8 mouse cellular contexts compared by ENCODE assay signal in the genomic region with DNA sequence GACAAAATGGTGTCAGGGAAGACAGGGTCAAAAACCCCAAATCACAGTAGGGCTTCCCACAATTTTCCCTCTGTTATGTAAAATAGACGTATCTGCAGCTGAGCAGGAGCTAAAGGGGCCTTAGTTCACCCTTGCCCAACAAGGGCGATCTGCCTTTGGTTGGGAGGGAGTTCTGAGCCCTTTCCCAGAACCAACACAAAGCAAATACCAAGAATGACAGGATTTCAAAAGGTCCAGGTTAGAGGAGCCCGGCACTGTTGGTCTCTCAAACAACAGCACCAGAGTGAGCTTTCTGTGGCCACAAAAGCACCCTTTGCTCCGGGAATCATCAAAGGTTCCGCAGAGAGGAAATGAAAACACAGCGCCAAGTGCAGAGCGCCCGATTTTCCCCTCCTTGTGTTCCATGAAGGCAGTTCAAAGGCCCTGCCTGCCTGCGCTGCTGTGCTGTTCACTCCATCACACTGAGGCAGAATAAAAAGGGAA. TPM values are rescaled to one million over a fixed set of nuclear protein-coding genes. Genes with fewer than 3 reads are reported as not detected.
DNase-seq lines count a peak whose midpoint lies in the region; ATAC-seq and TF ChIP-seq lines count a peak whose summit lies in the region.

No protein-coding gene starts in this region.

- no peak overlapping the region for H3K4me3 ChIP-seq in heart, embryonic 15.5 days
- no peak overlapping the region for H3K4me3 ChIP-seq in hindbrain, embryonic 14.5 days (replicated peaks; ENCODE audit: low read length)
- H3K4me3 ChIP-seq in midbrain, embryonic 15.5 days = no peak overlapping the region

- H3K27ac ChIP-seq in heart, embryonic 15.5 days = peak overlapping the region; percentile 12
- H3K27ac ChIP-seq in hindbrain, embryonic 14.5 days = peak overlapping the region; percentile 39; the same call in 1 of the 2 replicates
- H3K27ac ChIP-seq in midbrain, embryonic 15.5 days = peak overlapping the region; percentile 54

- no peak for TF ChIP-seq CTCF in brain, embryonic 14.5 days (IDR thresholded peaks at IDR 0.05; ENCODE audit: borderline replicate concordance, extremely low read depth, insufficient read depth, insufficient read length)

- H3K4me1 ChIP-seq in heart, embryonic 15.5 days (replicated peaks) = peaks cover 12% of the 10 kb centered on the region
- 0 out of 2 replicates have a peak, but pooled peaks cover 3% of the 10 kb centered on the region for H3K4me1 ChIP-seq in hindbrain, embryonic 14.5 days (replicated peaks; ENCODE audit: control insufficient read depth, insufficient read depth, low read length)
- H3K4me1 ChIP-seq in midbrain, embryonic 15.5 days = peaks cover 25% of the 10 kb centered on the region

- no peak for ATAC-seq in heart, embryonic 15.5 days (replicated peaks; ENCODE audit: insufficient number of reproducible peaks, insufficient read depth, low FRiP score, low read depth)
- ATAC-seq in hindbrain, embryonic 14.5 days (ENCODE audit: low FRiP score) = peak; percentile 46; the same call in 1 of the 2 replicates
- ATAC-seq in midbrain, embryonic 15.5 days (replicated peaks) = peak; percentile 82
- ATAC-seq in granulocyte monocyte progenitor cell, adult 5-6 weeks (replicated peaks; ENCODE audit: poor library complexity, severe bottlenecking) = no peak

- H3K9ac ChIP-seq in heart, embryonic 15.5 days = no peak overlapping the region
- no peak overlapping the region for H3K9ac ChIP-seq in hindbrain, embryonic 14.5 days
- no peak overlapping the region for H3K9ac ChIP-seq in midbrain, embryonic 15.5 days

- no peak for DNase-seq in heart, postnatal 36 days
- DNase-seq in brain, embryonic 14.5 days (ENCODE audit: low read depth) = peak; percentile 91
- DNase-seq in hindbrain, embryonic 14.5 days (ENCODE audit: low spot score) = peak; percentile 39
- no peak for DNase-seq in thymus, postnatal 10 days (ENCODE audit: low spot score in 2 of 2)
- DNase-seq in ovary, postnatal 36 days (ENCODE audit: low spot score) = no peak

- no peak overlapping the region for H3K4me2 ChIP-seq in heart, embryonic 15.5 days
- H3K4me2 ChIP-seq in hindbrain, embryonic 14.5 days (replicated peaks) = no peak overlapping the region
- H3K4me2 ChIP-seq in midbrain, embryonic 15.5 days = no peak overlapping the region

- H3K9me3 ChIP-seq in heart, embryonic 15.5 days (replicated peaks) = no peaks in the 10 kb centered on the region
- H3K9me3 ChIP-seq in hindbrain, embryonic 14.5 days (ENCODE audit: control insufficient read depth, low read length) = no peaks in the 10 kb centered on the region
- no peaks in the 10 kb centered on the region for H3K9me3 ChIP-seq in midbrain, embryonic 15.5 days

- no peak for TF ChIP-seq POLR2A in brain, embryonic 14.5 days (IDR thresholded peaks at IDR 0.05; ENCODE audit: borderline replicate concordance, extremely low read depth, insufficient read depth, insufficient read length, poor library complexity, severe bottlenecking)

- intact Hi-C loops in heart, postnatal 36 days (cut with DNase I) = no loop called here

- WGBS in heart, embryonic 15.5 days = 41% methylated on average over 9 of the region's 9 CpGs
- 4% methylated on average over 9 of the region's 9 CpGs for WGBS in hindbrain, embryonic 14.5 days
- WGBS in midbrain, embryonic 15.5 days = 5% methylated on average over 9 of the region's 9 CpGs

- H3K27me3 ChIP-seq in heart, embryonic 15.5 days = no peaks in the 10 kb centered on the region
- H3K27me3 ChIP-seq in hindbrain, embryonic 14.5 days (ENCODE audit: control insufficient read depth, insufficient read depth, low read length) = no peaks in the 10 kb centered on the region
- H3K27me3 ChIP-seq in midbrain, embryonic 15.5 days (replicated peaks) = no peaks in the 10 kb centered on the region

- H3K36me3 ChIP-seq in heart, embryonic 15.5 days = no peaks in the 10 kb centered on the region
- no peaks in the 10 kb centered on the region for H3K36me3 ChIP-seq in hindbrain, embryonic 14.5 days (replicated peaks; ENCODE audit: control insufficient read depth, insufficient read depth)
- no peaks in the 10 kb centered on the region for H3K36me3 ChIP-seq in midbrain, embryonic 15.5 days (replicated peaks)

RNA-seq across cellular contexts. Expression of a gene that starts 57.3 kb away (rescaled TPM):
- polyA plus RNA-seq in heart, embryonic 15.5 days (2015; fragmentation: Nextera tagmentation; extraction: Ambion mirVana) = 2.5 and 4.8 TPM in 2 replicates
- 10 to 100 TPM in 1 of 2 experiments, 1 to 10 TPM in 1; 8.6 to 11.9 TPM for total RNA-seq in heart, postnatal 36 days (2021)
- polyA plus RNA-seq in brain, embryonic 14.5 days (2012; rRNA removed) = 67.8 and 87.6 TPM in 2 replicates
- 27.0 and 28.5 TPM in 2 replicates for polyA plus RNA-seq in hindbrain, embryonic 14.5 days (2014; fragmentation: Nextera tagmentation; extraction: Ambion mirVana)
- 17.5 and 18.1 TPM in 2 replicates for polyA plus RNA-seq in midbrain, embryonic 15.5 days (2015; fragmentation: Nextera tagmentation; extraction: Ambion mirVana)
- total RNA-seq in granulocyte monocyte progenitor cell, adult 5-6 weeks (2014; fragmentation: Nextera tagmentation) = not detected in 2 replicates
- total RNA-seq in granulocyte monocyte progenitor cell, adult 5-6 weeks (2017) = 1.0 TPM in 1 of 2 replicates, not detected in the other

Comparison
In these comparisons a context has a peak if more than half of its experiments do, and no peak if none do; other contexts are left out.
1. ATAC-seq: peak in hindbrain, embryonic 14.5 days (single experiment) and midbrain, embryonic 15.5 days (single experiment); none in heart, embryonic 15.5 days (single experiment) and granulocyte monocyte progenitor cell, adult 5-6 weeks (single experiment).
2. DNase-seq: peak in brain, embryonic 14.5 days (single experiment) and hindbrain, embryonic 14.5 days (single experiment); none in heart, postnatal 36 days (0 of 2), thymus, postnatal 10 days (0 of 2) and ovary, postnatal 36 days (single experiment).
3. Peak in every context shown above with its lines, with median percentiles within 50 percentile points of each other: H3K27ac ChIP-seq.